Mouse (Mus musculus) c-Kit-positive CD71-positive TER-119-positive erythroid progenitor cells, embryonic 14.5 days (primary cell): ENCODE data around the gene Helq.
A peak's percentile ranks its signal among the peaks of the same experiment; 100 is the strongest.

Source experiments
- DNase-seq: peaks from one replicate; pipeline ENCODE4 v3.0.0-alpha.2; 2013; ENCODE audit warnings: low spot score

The Helq gene

GRCm38 (mm10) chr5:100798165-100798860, at the start of gene Helq, which contains the start of gene Mrps18c:
Gene Helq (minus strand): TSS chr5:100798598.
Gene Mrps18c (plus strand): TSS chr5:100798627.
- DNase-seq: peak; percentile 95

- no peak for DNase-seq
These were observed 48.7 kb upstream of the Helq start for GRCm38 (mm10) chr5:100847143-100847542.

- DNase-seq: no peak
These were observed 48.2 kb upstream of the Helq start for GRCm38 (mm10) chr5:100846599-100846920.

GRCm38 (mm10) chr5:100845848-100846598, 47.6 kb upstream of the Helq start:
- DNase-seq: peak; percentile 29

GRCm38 (mm10) chr5:100845485-100845847, 47.1 kb upstream of the Helq start, which contains the start of gene Gpat3:
Gene Gpat3 (plus strand): TSS chr5:100845713.
- DNase-seq: no peak

- DNase-seq: no peak
These were observed 46.1 kb upstream of the Helq start for GRCm38 (mm10) chr5:100844485-100844884.

GRCm38 (mm10) chr5:100837907-100838306, 39.5 kb upstream of the Helq start:
- DNase-seq: no peak

GRCm38 (mm10) chr5:100835862-100836538, 37.6 kb upstream of the Helq start:
- DNase-seq: no peak

- no peak for DNase-seq
These were observed 35.4 kb upstream of the Helq start for GRCm38 (mm10) chr5:100833841-100834240.

- no peak for DNase-seq
These were observed 34.3 kb upstream of the Helq start for GRCm38 (mm10) chr5:100832680-100833079.

- DNase-seq: no peak
These were observed 30.3 kb upstream of the Helq start for GRCm38 (mm10) chr5:100828701-100829100.

GRCm38 (mm10) chr5:100826531-100826930, 28.1 kb upstream of the Helq start:
- no peak for DNase-seq

GRCm38 (mm10) chr5:100825975-100826374, 27.6 kb upstream of the Helq start:
- no peak for DNase-seq

- DNase-seq: no peak
These were observed 24.4 kb upstream of the Helq start for GRCm38 (mm10) chr5:100822826-100823225.

- no peak for DNase-seq
These were observed 23.0 kb upstream of the Helq start for GRCm38 (mm10) chr5:100821375-100821774.

- peak; percentile 84 for DNase-seq
These were observed 22.2 kb upstream of the Helq start, which contains the start of gene Abraxas1 for GRCm38 (mm10) chr5:100820483-100821184. Gene Abraxas1 (minus strand): TSS chr5:100820965.

- DNase-seq: peak; percentile 44
These were observed 21.4 kb upstream of the Helq start for GRCm38 (mm10) chr5:100819568-100820480.

GRCm38 (mm10) chr5:100818341-100818740, 19.9 kb upstream of the Helq start:
- DNase-seq: no peak

GRCm38 (mm10) chr5:100794084-100794483, 4.3 kb downstream of the Helq start:
- no peak for DNase-seq

GRCm38 (mm10) chr5:100792261-100792660, 6.1 kb downstream of the Helq start:
- no peak for DNase-seq

GRCm38 (mm10) chr5:100787527-100787926, 10.9 kb downstream of the Helq start:
- DNase-seq: no peak
